Mouse (Mus musculus) neural tube, embryonic 11.5 days (tissue): ENCODE results near the gene Tap2. TPM values are rescaled to one million over a fixed set of nuclear protein-coding genes. Genes with fewer than 3 reads are reported as not detected.
"Not testable (repeated sequence)": the region's sequence is repeated elsewhere in the genome, so short reads cannot be mapped to it uniquely, and the experiment has no call there.

Experiments
- ATAC-seq: fragments of 200-750 bp; cut with Nextera tagmentation; 2 replicates; pipeline ENCODE4 v1.8.0; 2017; ENCODE audit warnings: moderate number of reproducible peaks, mild to moderate bottlenecking, moderate TSS enrichment, moderate library complexity; ENCODE audit not compliant: insufficient read depth, low FRiP score, low TSS enrichment
- DNase-seq: peaks from one replicate; pipeline ENCODE4 v3.0.0-alpha.2; 2015; ENCODE audit warnings: low spot score
- H3K27ac ChIP-seq: fragments of 300-500 bp; sonication (generic); 2 replicates; pipeline ENCODE4 v1.5.1; 2014; ENCODE audit warnings: low read depth, mild to moderate bottlenecking, low read length
- H3K27me3 ChIP-seq: fragments of 300-500 bp; sonication (generic); 2 replicates; pipeline ENCODE4 v1.6.1; 2014; ENCODE audit warnings: mild to moderate bottlenecking, low read length, mixed read lengths; ENCODE audit not compliant: control insufficient read depth, insufficient read depth
- H3K36me3 ChIP-seq: fragments of 300-500 bp; sonication (generic); 2 replicates; pipeline ENCODE4 v1.6.1; 2014; ENCODE audit warnings: mild to moderate bottlenecking, low read length, moderate library complexity, mixed read lengths; ENCODE audit not compliant: control insufficient read depth, insufficient read depth
- H3K4me1 ChIP-seq: fragments of 300-500 bp; sonication (generic); 2 replicates; pipeline ENCODE4 v1.6.1; 2014; ENCODE audit warnings: low read length, mixed read lengths; ENCODE audit not compliant: control insufficient read depth, insufficient read depth
- H3K4me2 ChIP-seq: fragments of 300-500 bp; sonication (generic); 2 replicates; pipeline ENCODE4 v1.6.1; 2014; ENCODE audit warnings: low read depth, mild to moderate bottlenecking, moderate library complexity
- H3K4me3 ChIP-seq: fragments of 300-500 bp; sonication (generic); 2 replicates; pipeline ENCODE4 v1.5.1; 2014; ENCODE audit warnings: low read depth, low read length
- H3K9ac ChIP-seq: fragments of 300-500 bp; sonication (generic); 2 replicates; pipeline ENCODE4 v1.6.1; 2014; ENCODE audit warnings: mild to moderate bottlenecking, low read length
- H3K9me3 ChIP-seq: fragments of 300-500 bp; sonication (generic); 2 replicates; pipeline ENCODE4 v1.6.1; 2016; ENCODE audit warnings: low read length; ENCODE audit not compliant: control insufficient read depth
- WGBS: fragments of 180-500 bp; shearing (Covaris S2); extraction: QIAGEN DNeasy Blood & Tissue Kit; methylation state at CpG from one replicate; pipeline ENCODE4 v1.1.7; 2014; 5-methylcytosine and 5-hydroxymethylcytosine counted together
- polyA plus RNA-seq: library from polyadenylated mRNA; unstranded; fragments of >200 nt; fragmentation: Nextera tagmentation; extraction: Ambion mirVana; gene quantifications from 2 replicates; pipeline ENCODE4 v1.2.1, GENCODE M21; 2014

The Tap2 gene
- polyA plus RNA-seq, 1 experiment from 2014 or later = 0.60 TPM

DNA sequence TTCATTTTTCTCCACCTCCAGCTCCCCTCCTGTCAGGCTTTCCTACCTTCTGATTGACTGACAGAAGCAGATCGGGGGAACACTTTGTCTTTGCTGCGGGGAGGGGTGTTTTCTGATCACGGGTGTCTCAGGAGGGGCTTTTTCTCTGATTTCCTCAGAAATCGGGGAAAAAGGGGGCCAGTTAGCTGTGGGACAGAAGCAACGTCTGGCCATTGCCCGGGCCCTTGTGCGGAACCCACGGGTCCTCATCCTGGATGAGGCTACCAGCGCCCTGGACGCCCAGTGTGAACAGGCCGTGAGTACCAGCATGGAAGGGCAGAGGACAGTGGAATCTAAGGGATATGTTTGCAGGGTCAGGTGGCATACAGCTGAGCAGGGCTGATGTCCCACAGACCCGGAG is 11.8 kb downstream of the Tap2 start:
- no peak for DNase-seq
- peaks cover 34% of the 10 kb centered on the region for H3K27me3 ChIP-seq
- H3K4me2 ChIP-seq = no peak overlapping the region
- H3K4me3 ChIP-seq = no peak overlapping the region
- no peak overlapping the region for H3K9ac ChIP-seq
- H3K9me3 ChIP-seq = no peaks in the 10 kb centered on the region
- H3K4me1 ChIP-seq = no peaks in the 10 kb centered on the region
- ATAC-seq = no peak
- H3K27ac ChIP-seq = no peak overlapping the region
- H3K36me3 ChIP-seq = no peaks in the 10 kb centered on the region
- 86% methylated on average over 12 of the region's 12 CpGs for WGBS

DNA sequence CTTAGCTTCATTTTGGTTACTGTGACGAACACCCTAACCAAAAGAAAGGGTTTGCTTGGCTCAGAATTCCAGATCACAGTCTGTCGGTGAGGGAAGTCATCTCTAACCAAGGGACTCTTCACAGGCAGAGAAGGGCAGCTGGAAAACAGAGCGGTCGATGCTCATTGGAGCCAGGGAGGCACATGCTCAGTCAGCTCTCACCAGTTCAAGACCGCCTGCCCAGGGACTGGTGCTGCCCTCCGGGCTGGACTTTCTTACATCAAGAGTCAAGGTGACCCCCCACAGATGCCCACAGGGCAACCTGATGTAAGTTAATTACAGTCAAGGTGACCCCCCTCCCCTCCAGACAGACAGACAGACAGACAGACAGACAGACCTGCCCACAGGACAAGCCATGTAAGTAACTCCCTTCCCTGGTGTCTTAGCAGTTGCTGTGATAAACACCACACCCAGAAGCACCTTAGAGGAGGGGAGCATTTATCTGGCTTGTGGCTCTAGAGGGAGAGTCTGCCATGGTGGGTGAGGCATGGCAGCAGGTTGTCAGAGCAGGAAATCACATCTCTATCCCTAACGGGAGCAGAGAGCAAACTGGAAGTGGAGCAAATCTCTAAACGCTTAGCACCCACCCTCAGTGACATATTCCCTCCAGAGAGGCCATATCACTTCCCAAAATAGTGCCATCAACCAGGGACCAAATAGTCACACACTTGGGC is 14.0 kb downstream of the Tap2 start:
- ATAC-seq (no peak), DNase-seq (peak; percentile 1)
- Histone ChIP-seq H3K4me2 (no peak overlapping the region), H3K27ac (no peak overlapping the region), H3K4me1 (no peaks in the 10 kb centered on the region), H3K9ac (no peak overlapping the region), H3K4me3 (no peak overlapping the region), H3K27me3 (peaks cover 21% of the 10 kb centered on the region), H3K36me3 (no peaks in the 10 kb centered on the region), H3K9me3 (no peaks in the 10 kb centered on the region)
- 85% methylated on average over 8 of the region's 8 CpGs for WGBS

- Histone ChIP-seq H3K36me3 (no peaks in the 10 kb centered on the region), H3K4me1 (no peaks in the 10 kb centered on the region), H3K27ac (no peak overlapping the region), H3K9ac (no peak overlapping the region), H3K27me3 (peaks cover 15% of the 10 kb centered on the region), H3K4me3 (no peak overlapping the region), H3K9me3 (no peaks in the 10 kb centered on the region), H3K4me2 (no peak overlapping the region)
- ATAC-seq (no peak), DNase-seq (no peak)
- 88% methylated on average over 5 of the region's 5 CpGs for WGBS
These were observed 14.7 kb downstream of the Tap2 start for GRCm38 (mm10) chr17:34217986-34218385.

GRCm38 (mm10) chr17:34218675-34219074 is 15.3 kb downstream of the Tap2 start:
- Histone ChIP-seq H3K27ac (no peak overlapping the region), H3K4me1 (no peaks in the 10 kb centered on the region), H3K9ac (no peak overlapping the region), H3K4me2 (no peak overlapping the region), H3K9me3 (no peaks in the 10 kb centered on the region), H3K36me3 (no peaks in the 10 kb centered on the region), H3K27me3 (peaks cover 10% of the 10 kb centered on the region), H3K4me3 (no peak overlapping the region)
- ATAC-seq (no peak), DNase-seq (no peak)
- WGBS = 92% methylated on average over 11 of the region's 11 CpGs

GRCm38 (mm10) chr17:34219096-34219495 is 15.8 kb downstream of the Tap2 start:
- peak; percentile 11 for DNase-seq
- not testable (repeated sequence) for H3K9me3 ChIP-seq, H3K27me3 ChIP-seq, H3K4me3 ChIP-seq, H3K4me2 ChIP-seq, H3K36me3 ChIP-seq, H3K27ac ChIP-seq, H3K9ac ChIP-seq, ATAC-seq, H3K4me1 ChIP-seq
- 91% methylated on average over 8 of the region's 11 CpGs for WGBS

- not testable (repeated sequence) for H3K9me3 ChIP-seq, ATAC-seq, H3K27me3 ChIP-seq, DNase-seq, H3K9ac ChIP-seq, H3K4me1 ChIP-seq, H3K4me3 ChIP-seq, H3K36me3 ChIP-seq, H3K27ac ChIP-seq, H3K4me2 ChIP-seq
- WGBS = 96% methylated on average over 3 of the region's 7 CpGs
These were observed 16.5 kb downstream of the Tap2 start for GRCm38 (mm10) chr17:34219801-34220200.

GRCm38 (mm10) chr17:34220401-34220800 is 17.1 kb downstream of the Tap2 start:
- H3K36me3 ChIP-seq, H3K9me3 ChIP-seq, H3K9ac ChIP-seq, H3K4me1 ChIP-seq, DNase-seq, H3K4me2 ChIP-seq, H3K27ac ChIP-seq, H3K27me3 ChIP-seq, ATAC-seq, H3K4me3 ChIP-seq: not testable (repeated sequence)
- WGBS = no CpG with 5 or more reads among the region's 16 CpGs

GRCm38 (mm10) chr17:34224816-34225215 is 21.5 kb downstream of the Tap2 start:
- Histone ChIP-seq H3K4me3 (no peak overlapping the region), H3K9ac (no peak overlapping the region), H3K4me1 (no peaks in the 10 kb centered on the region), H3K4me2 (no peak overlapping the region), H3K36me3 (no peaks in the 10 kb centered on the region), H3K27me3 (no peaks in the 10 kb centered on the region), H3K27ac (no peak overlapping the region), H3K9me3 (no peaks in the 10 kb centered on the region)
- WGBS = 93% methylated on average over 3 of the region's 3 CpGs
- DNase-seq (no peak), ATAC-seq (no peak)

GRCm38 (mm10) chr17:34225426-34225825 is 22.1 kb downstream of the Tap2 start:
- Histone ChIP-seq H3K4me2 (no peak overlapping the region), H3K9ac (no peak overlapping the region), H3K4me1 (no peaks in the 10 kb centered on the region), H3K9me3 (no peaks in the 10 kb centered on the region), H3K27ac (no peak overlapping the region), H3K36me3 (no peaks in the 10 kb centered on the region), H3K4me3 (no peak overlapping the region), H3K27me3 (no peaks in the 10 kb centered on the region)
- no peak for DNase-seq
- 94% methylated on average over 8 of the region's 8 CpGs for WGBS
- no peak for ATAC-seq
